Mouse (Mus musculus): ENCODE measurements around the gene Efcab12.

DNA sequence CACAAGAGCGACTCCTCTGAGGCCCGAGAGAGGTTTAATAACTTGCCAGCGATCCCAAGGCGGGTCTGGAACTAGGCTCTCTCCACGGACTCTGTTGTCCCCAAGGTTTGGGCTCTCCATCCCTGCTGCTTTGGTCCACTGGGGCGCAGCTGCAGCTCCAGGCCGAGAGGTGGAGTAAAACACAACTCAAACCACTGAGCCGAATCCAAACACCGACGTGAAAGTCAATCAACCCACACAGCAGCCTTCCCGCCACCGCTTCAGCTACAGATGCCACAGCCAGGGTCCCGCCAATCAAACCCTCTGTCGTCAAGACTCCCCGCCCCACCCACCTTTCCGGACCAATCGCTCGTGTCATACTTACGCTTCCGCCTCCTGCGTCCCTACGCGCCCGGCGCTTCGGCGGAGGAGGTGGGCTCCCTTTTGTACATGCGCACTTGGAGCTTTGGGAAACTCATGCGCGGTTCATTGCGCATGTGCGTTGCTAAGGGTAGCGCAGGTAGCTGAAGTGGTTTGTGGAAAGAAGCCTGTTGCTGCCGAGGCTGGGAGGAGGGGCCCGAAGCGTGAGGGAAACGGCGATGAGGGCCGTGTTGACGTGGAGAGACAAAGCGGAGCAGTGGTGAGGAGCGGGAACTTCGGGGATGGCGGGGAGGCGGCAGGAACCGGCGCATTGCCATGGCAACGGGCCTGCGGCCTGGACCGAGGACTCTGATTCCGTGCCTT lies 15.0 kb upstream of the Efcab12 start, which contains the start of the genes Mbd4 and Ift122:
- TF ChIP-seq POLR2A (IDR thresholded peaks at IDR 0.05; ENCODE audit: low read depth, low read length) (no peak), CTCF (conservative IDR thresholded peaks at IDR 0.05; ENCODE audit: insufficient read depth, insufficient read length, low read depth, low read length) (peak; percentile 69)
